Mouse (Mus musculus): ENCODE measurements around the gene Baz1a. TPM values are rescaled to one million over a fixed set of nuclear protein-coding genes. Genes with fewer than 3 reads are reported as not detected.

Baz1a gene
- total and polyA plus RNA-seq, 2 experiments = 1.6 to 6.8 TPM

DNA sequence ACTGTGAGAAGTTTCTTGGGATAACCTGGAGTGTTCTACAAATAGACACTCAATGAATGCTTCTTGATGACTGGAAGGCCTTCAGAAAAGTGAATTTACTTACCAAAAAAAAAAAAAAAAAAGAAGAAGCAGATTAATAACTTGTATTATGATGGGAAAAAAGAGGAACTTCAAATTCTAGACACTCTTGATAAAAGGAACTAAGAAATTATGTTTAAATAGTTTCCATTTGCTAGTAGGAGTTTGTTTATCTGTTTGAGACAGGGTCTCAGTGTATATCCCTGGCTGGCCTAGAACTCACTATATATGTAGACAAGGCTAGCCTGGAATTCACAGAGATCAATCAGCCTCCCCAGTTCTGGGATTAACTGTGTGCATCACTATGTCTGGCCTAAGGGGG is 169.7 kb downstream of the Baz1a start:
- Histone ChIP-seq H3K9ac (ENCODE audit: low read depth, low read length) (no peak overlapping the region), H3K79me2 (ENCODE audit: control insufficient read depth, insufficient read depth, low read length) (no peaks in the 10 kb centered on the region), H3K27ac (replicated peaks; ENCODE audit: insufficient read depth, low read depth, low read length) (no peak overlapping the region), H3K27me3 (ENCODE audit: control insufficient read depth, insufficient read depth, low read length) (no peaks in the 10 kb centered on the region), H3K4me3 (ENCODE audit: insufficient read depth, low read depth, low read length) (no peak overlapping the region), H3K4me1 (ENCODE audit: control insufficient read depth, insufficient read depth, low read length) (no peaks in the 10 kb centered on the region), H3K36me3 (ENCODE audit: control insufficient read depth, insufficient read depth, low read length) (no peaks in the 10 kb centered on the region)
- DNase-seq (ENCODE audit: extremely low read depth, low read depth, low spot score) = no peak
- TF ChIP-seq CTCF (IDR thresholded peaks at IDR 0.05; ENCODE audit: low read depth, low read length) = no peak
- TF ChIP-seq POLR2A (IDR thresholded peaks at IDR 0.05; ENCODE audit: extremely low read depth, insufficient read depth, low read length) = no peak

Other genes with a start within 250 kb of the Baz1a start
- 21.7 and 22.4 TPM in 2 replicates for gene Snx6, start 218.6 kb downstream of the Baz1a start, total RNA-seq (2014; rRNA removed)
- gene Snx6, start 218.6 kb downstream of the Baz1a start, polyA plus RNA-seq (2012; rRNA removed) = 5.4 and 7.5 TPM in 2 replicates
- 56.5 and 64.6 TPM in 2 replicates for gene Cfl2, start 151.5 kb downstream of the Baz1a start, total RNA-seq (2014; rRNA removed)
- gene Cfl2, start 151.5 kb downstream of the Baz1a start, polyA plus RNA-seq (2012; rRNA removed) = 10.8 and 14.6 TPM in 2 replicates
- not detected in 2 replicates for gene Gm20403, start 27.8 kb downstream of the Baz1a start, total RNA-seq (2014; rRNA removed)
- not detected in 2 replicates for gene Gm20403, start 27.8 kb downstream of the Baz1a start, polyA plus RNA-seq (2012; rRNA removed)
- gene 2700097O09Rik, start 65.8 kb upstream of the Baz1a start, total RNA-seq (2014; rRNA removed) = 11.5 and 13.0 TPM in 2 replicates
- gene 2700097O09Rik, start 65.8 kb upstream of the Baz1a start, polyA plus RNA-seq (2012; rRNA removed) = 4.5 and 5.5 TPM in 2 replicates
- gene Srp54a, start 65.9 kb upstream of the Baz1a start, total RNA-seq (2014; rRNA removed) = 52.1 and 91.7 TPM in 2 replicates
- 16.5 and 19.5 TPM in 2 replicates for gene Srp54a, start 65.9 kb upstream of the Baz1a start, polyA plus RNA-seq (2012; rRNA removed)
- gene Fam177a, start 110.1 kb upstream of the Baz1a start, total RNA-seq (2014; rRNA removed) = 2.0 and 2.4 TPM in 2 replicates
- 0.77 and 0.82 TPM in 2 replicates for gene Fam177a, start 110.1 kb upstream of the Baz1a start, polyA plus RNA-seq (2012; rRNA removed)
- gene Srp54b, start 140.8 kb upstream of the Baz1a start, total RNA-seq (2014; rRNA removed) = 37.0 and 42.7 TPM in 2 replicates
- 23.0 and 24.5 TPM in 2 replicates for gene Srp54b, start 140.8 kb upstream of the Baz1a start, polyA plus RNA-seq (2012; rRNA removed)
- gene 1700047I17Rik2, start 185.2 kb upstream of the Baz1a start, total RNA-seq (2014; rRNA removed) = 0.28 TPM in 1 of 2 replicates, not detected in the other
- not detected in 2 replicates for gene 1700047I17Rik2, start 185.2 kb upstream of the Baz1a start, polyA plus RNA-seq (2012; rRNA removed)
- gene Srp54c, start 215.8 kb upstream of the Baz1a start, total RNA-seq (2014; rRNA removed) = 42.3 and 62.3 TPM in 2 replicates
- gene Srp54c, start 215.8 kb upstream of the Baz1a start, polyA plus RNA-seq (2012; rRNA removed) = 4.2 and 4.5 TPM in 2 replicates

Measured in liver, adult 2 months (tissue).